Mouse (Mus musculus) embryo, embryonic 10 days (tissue): ENCODE data around the gene F10.
A peak's percentile ranks its signal among the peaks of the same experiment; 100 is the strongest.
"Not testable (repeated sequence)": the region's sequence is repeated elsewhere in the genome, so short reads cannot be mapped to it uniquely, and the experiment has no call there.

Experiments
- DNase-seq: peaks from one replicate; pipeline ENCODE4 v3.0.0-alpha.2; 2015; ENCODE audit warnings: low spot score

Gene F10

GRCm38 (mm10) chr8:13060441-13061150, 23.5 kb downstream of the F10 start, which contains the start of gene Proz:
Gene Proz (plus strand): TSS chr8:13060914.
- DNase-seq: no peak

GRCm38 (mm10) chr8:13063112-13063511, 26.0 kb downstream of the F10 start:
- DNase-seq: no peak

DNA sequence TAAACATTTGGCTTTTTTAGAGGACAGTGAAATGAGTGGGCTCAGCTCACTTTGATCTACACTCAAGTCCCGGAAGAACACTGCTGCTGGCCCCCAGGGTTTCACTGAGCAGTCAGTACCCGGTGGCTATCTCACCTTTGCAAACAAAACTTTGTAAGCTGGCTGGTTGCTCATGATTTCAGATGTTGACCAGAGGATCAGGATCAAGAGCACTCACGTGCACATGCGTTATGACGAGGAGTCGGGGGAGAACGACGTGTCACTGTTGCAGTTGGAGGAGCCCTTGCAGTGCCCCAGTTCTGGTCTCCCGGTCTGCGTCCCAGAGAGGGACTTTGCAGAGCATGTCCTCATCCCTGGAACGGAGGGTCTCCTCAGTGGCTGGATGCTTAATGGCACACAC, 36.1 kb downstream of the F10 start:
- no peak for DNase-seq

DNA sequence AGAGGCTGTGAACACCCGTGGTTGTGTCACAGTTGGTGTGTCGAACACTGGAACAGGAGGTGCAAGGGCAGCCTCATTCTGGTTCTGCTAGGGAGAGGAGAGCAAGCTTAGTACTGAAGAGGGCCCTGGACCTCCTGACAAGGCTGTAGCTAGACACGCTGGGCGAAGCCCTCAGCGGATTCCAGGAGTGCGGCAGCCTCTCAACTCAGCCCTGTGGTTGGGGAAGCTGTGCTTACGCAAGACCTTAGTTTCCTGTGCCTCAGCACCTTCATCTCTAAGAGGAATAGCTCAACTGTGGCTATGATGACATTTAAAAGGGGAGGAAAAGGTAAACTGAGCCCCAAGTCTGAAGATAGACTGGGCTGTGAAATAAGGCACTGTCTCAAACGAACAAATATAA, 37.9 kb downstream of the F10 start:
- DNase-seq: no peak

DNA sequence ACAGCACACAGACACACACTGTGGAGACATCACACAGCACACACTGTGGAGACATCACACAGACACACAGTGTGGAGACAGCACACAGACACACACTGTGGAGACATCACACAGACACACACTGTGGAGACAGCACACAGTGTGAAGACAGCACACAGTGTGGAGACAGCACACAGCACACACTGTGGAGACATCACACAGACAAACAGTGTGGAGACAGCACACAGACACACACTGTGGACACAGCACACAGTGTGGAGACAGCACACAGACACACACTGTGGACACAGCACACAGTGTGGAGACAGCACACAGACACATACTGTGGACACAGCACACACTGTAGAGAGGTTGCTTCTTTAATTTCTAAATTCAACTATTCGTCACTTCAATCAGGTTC, 38.5 kb downstream of the F10 start:
- not testable (repeated sequence) for DNase-seq

DNA sequence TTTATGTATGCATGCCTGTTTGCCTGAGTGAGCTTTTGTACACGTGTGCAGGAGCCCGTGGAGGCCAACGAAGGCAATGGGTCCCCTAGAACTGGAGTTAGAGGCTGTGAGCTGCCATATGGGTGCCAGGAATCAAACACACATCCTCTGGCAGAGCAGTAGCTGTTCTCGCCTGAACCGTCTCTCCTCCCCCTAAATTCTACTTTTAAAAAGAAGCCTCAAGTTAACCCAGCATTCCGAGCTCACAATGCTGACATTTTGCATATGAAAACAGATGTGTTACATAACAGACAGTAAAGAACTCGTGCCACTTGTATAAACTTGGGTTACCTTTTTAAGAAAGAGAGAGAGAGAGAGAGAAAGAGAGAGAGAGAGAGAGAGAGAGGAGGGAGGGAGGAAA, 40.4 kb downstream of the F10 start:
- DNase-seq: no peak

GRCm38 (mm10) chr8:13104691-13105086, 67.6 kb downstream of the F10 start:
- peak; percentile 95 for DNase-seq

- DNase-seq: peak; percentile 98
These were observed 68.2 kb downstream of the F10 start, which contains the start of the genes Pcid2 and Cul4a for GRCm38 (mm10) chr8:13105087-13105881. Gene Pcid2 (minus strand): TSS chr8:13105459. Gene Cul4a (plus strand): TSS chr8:13105621.

- DNase-seq: peak; percentile 55
These were observed 68.9 kb downstream of the F10 start for GRCm38 (mm10) chr8:13105908-13106551.
